Mouse (Mus musculus): ENCODE measurements at regions not wholly inside any gene's neighbourhood (a gene's known extent, or its start where the extent isn't known, plus 50 kb on each side); places are given as distances from the start of the nearest gene placed in this dataset.

DNA sequence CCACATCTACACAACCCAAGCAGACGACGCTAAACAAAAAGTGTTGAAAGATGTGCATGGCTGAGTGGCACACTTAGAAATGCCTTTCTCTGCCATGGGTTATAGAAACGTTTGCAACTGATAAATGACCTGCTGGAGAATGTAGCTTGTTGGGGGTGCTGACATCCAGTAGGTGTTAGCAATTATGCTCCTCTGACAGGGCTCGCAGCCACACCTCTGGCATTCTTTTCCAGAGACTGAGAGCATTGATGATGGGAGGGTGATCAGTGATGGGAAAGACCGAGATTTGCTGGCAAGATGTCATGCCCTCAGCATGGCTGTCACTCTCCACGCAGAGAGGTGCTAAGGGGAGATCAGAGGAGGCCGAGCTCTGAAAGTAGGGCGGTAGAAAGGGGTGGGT is 435.3 kb downstream of the Ttll7 start:
- TF ChIP-seq CTCF (IDR thresholded peaks at IDR 0.05; ENCODE audit: low read depth): no peak
- no peak for ATAC-seq (replicated peaks; ENCODE audit: low FRiP score, low read depth)
- Histone ChIP-seq H3K4me2 (ENCODE audit: low read length) (no peak overlapping the region), H3K27ac (no peak overlapping the region), H3K9ac (ENCODE audit: low read depth, low read length) (no peak overlapping the region), H3K4me3 (replicated peaks; ENCODE audit: low read depth, low read length) (no peak overlapping the region), H3K36me3 (ENCODE audit: insufficient read depth, low read length) (no peaks in the 10 kb centered on the region), H3K27me3 (ENCODE audit: insufficient read depth, low read length) (no peaks in the 10 kb centered on the region), H3K4me1 (replicated peaks; ENCODE audit: insufficient read depth, low read length) (no peaks in the 10 kb centered on the region), H3K9me3 (replicated peaks; ENCODE audit: low read length) (no peaks in the 10 kb centered on the region)
- 65% methylated on average over 8 of the region's 8 CpGs for WGBS
- DNase-seq (ENCODE audit: low spot score): no peak

DNA sequence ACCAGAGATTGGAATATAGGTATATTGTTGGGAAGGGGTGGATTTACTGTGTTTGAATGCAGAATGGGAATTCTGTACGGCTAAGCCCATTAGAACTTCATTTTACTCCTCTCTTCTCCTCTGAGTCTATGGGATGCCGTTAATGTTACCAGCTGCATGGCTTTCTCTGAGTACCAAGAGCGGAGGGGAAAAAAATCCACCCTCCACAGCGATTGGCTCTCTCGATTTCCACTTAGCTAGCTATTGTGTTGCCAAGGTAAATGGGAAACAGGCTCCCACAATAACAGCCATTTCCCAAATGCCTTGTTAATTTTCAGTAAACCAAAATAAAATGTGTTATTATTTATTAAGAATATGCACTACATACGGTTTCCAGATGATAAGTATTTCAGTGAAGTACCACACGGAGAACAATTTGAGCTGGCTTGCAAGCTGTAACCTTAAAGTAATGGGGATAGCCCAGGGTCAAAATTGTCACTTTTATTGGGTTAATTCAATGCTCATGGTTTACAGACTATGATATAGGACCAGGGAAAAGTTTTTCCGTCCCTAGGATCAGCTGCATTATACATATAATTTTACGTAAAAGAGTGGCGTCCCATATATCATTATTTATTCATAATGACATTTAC is 439.6 kb downstream of the Ttll7 start:
- H3K4me2 ChIP-seq (ENCODE audit: low read length): no peak overlapping the region
- no peak overlapping the region for H3K27ac ChIP-seq
- 90% methylated on average over 10 of the region's 10 CpGs for WGBS
- no peaks in the 10 kb centered on the region for H3K36me3 ChIP-seq (ENCODE audit: insufficient read depth, low read length)
- H3K9me3 ChIP-seq (replicated peaks; ENCODE audit: low read length): no peaks in the 10 kb centered on the region
- no peak overlapping the region for H3K9ac ChIP-seq (ENCODE audit: low read depth, low read length)
- H3K27me3 ChIP-seq (ENCODE audit: insufficient read depth, low read length): no peaks in the 10 kb centered on the region
- DNase-seq (ENCODE audit: low spot score) (no peak), ATAC-seq (replicated peaks; ENCODE audit: low FRiP score, low read depth) (no peak)
- no peak for TF ChIP-seq CTCF (IDR thresholded peaks at IDR 0.05; ENCODE audit: low read depth)
- no peaks in the 10 kb centered on the region for H3K4me1 ChIP-seq (replicated peaks; ENCODE audit: insufficient read depth, low read length)
- H3K4me3 ChIP-seq (replicated peaks; ENCODE audit: low read depth, low read length): no peak overlapping the region

DNA sequence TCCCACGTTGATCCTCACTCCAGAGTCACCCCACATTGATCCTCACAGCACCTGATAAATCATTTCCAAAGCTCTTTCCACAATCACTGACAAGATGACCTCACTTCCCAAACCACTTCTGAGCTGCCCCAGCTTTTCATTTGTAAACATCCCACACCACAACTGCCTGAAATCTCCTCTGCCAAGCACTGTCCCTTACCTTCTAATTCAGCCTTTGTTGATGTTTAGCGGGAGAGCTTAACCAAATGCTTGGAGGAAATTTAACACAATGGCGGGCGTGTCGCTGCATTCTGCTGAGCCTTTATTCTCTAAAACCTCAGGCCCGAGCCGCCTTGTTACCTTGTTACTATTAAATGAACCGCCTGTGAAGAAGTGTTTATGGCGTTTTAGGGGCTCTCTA is 445.9 kb downstream of the Ttll7 start:
- no peaks in the 10 kb centered on the region for H3K27me3 ChIP-seq (ENCODE audit: insufficient read depth, low read length)
- DNase-seq (ENCODE audit: low spot score): no peak
- H3K4me2 ChIP-seq (ENCODE audit: low read length): no peak overlapping the region
- WGBS: 21% methylated on average over 9 of the region's 9 CpGs
- H3K27ac ChIP-seq: no peak overlapping the region
- H3K9me3 ChIP-seq (replicated peaks; ENCODE audit: low read length): no peaks in the 10 kb centered on the region
- H3K4me1 ChIP-seq (replicated peaks; ENCODE audit: insufficient read depth, low read length): no peaks in the 10 kb centered on the region
- no peak overlapping the region for H3K9ac ChIP-seq (ENCODE audit: low read depth, low read length)
- H3K4me3 ChIP-seq (replicated peaks; ENCODE audit: low read depth, low read length): no peak overlapping the region
- no peaks in the 10 kb centered on the region for H3K36me3 ChIP-seq (ENCODE audit: insufficient read depth, low read length)
- no peak for ATAC-seq (replicated peaks; ENCODE audit: low FRiP score, low read depth)
- TF ChIP-seq CTCF (IDR thresholded peaks at IDR 0.05; ENCODE audit: low read depth): no peak

DNA sequence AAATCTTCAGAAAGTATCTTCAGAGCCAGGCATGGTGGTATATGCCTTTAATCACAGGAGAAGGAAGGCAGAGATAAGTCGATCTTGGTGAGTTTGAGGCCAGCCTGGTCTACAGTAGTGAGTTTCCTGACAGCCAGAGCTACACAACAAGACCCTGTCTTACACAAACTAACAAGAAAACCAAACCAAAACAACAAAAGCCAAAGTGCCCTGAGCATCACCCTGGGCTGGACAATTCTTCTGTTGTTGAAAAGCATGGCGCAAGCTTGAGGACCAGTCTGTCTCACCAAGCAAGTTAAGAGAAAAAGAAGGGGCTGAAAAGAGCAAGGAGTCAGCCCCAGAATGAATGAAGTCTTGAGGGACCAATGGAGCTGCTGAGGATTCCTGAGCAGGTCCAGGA is 473.4 kb downstream of the Ttll7 start:
- ATAC-seq (replicated peaks; ENCODE audit: low FRiP score, low read depth) (no peak), DNase-seq (ENCODE audit: low spot score) (no peak)
- WGBS: 96% methylated on average over 2 of the region's 2 CpGs
- H3K9ac ChIP-seq (ENCODE audit: low read depth, low read length): no peak overlapping the region
- no peak overlapping the region for H3K4me3 ChIP-seq (replicated peaks; ENCODE audit: low read depth, low read length)
- no peak for TF ChIP-seq CTCF (IDR thresholded peaks at IDR 0.05; ENCODE audit: low read depth)
- no peaks in the 10 kb centered on the region for H3K36me3 ChIP-seq (ENCODE audit: insufficient read depth, low read length)
- no peak overlapping the region for H3K4me2 ChIP-seq (ENCODE audit: low read length)
- no peaks in the 10 kb centered on the region for H3K9me3 ChIP-seq (replicated peaks; ENCODE audit: low read length)
- H3K4me1 ChIP-seq (replicated peaks; ENCODE audit: insufficient read depth, low read length): no peaks in the 10 kb centered on the region
- H3K27ac ChIP-seq: no peak overlapping the region
- no peaks in the 10 kb centered on the region for H3K27me3 ChIP-seq (ENCODE audit: insufficient read depth, low read length)

DNA sequence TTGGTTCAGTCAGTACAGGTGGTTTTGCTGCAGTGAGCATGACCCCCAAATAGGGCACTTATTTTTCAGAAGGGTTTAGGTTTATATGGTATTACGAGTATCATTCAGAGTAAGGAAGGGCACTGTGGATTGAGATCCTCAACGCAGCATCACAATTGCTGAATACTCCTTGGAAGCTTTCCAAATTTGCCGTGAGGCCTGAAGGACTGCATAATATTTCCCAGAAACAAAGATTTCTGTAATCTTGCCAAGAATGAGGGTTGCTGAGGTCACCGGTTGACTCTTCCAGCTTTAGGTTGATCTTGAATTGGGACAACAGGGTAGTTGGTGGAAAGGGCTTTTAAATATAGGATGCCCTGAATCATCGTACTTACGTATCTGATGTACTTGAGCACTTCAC is 482.1 kb downstream of the Ttll7 start:
- no peak overlapping the region for H3K4me3 ChIP-seq (replicated peaks; ENCODE audit: low read depth, low read length)
- no peaks in the 10 kb centered on the region for H3K4me1 ChIP-seq (replicated peaks; ENCODE audit: insufficient read depth, low read length)
- H3K27ac ChIP-seq: no peak overlapping the region
- H3K36me3 ChIP-seq (ENCODE audit: insufficient read depth, low read length): no peaks in the 10 kb centered on the region
- no peak overlapping the region for H3K9ac ChIP-seq (ENCODE audit: low read depth, low read length)
- DNase-seq (ENCODE audit: low spot score) (no peak), ATAC-seq (replicated peaks; ENCODE audit: low FRiP score, low read depth) (no peak)
- WGBS: 86% methylated on average over 6 of the region's 6 CpGs
- no peaks in the 10 kb centered on the region for H3K9me3 ChIP-seq (replicated peaks; ENCODE audit: low read length)
- no peaks in the 10 kb centered on the region for H3K27me3 ChIP-seq (ENCODE audit: insufficient read depth, low read length)
- no peak for TF ChIP-seq CTCF (IDR thresholded peaks at IDR 0.05; ENCODE audit: low read depth)
- H3K4me2 ChIP-seq (ENCODE audit: low read length): no peak overlapping the region

DNA sequence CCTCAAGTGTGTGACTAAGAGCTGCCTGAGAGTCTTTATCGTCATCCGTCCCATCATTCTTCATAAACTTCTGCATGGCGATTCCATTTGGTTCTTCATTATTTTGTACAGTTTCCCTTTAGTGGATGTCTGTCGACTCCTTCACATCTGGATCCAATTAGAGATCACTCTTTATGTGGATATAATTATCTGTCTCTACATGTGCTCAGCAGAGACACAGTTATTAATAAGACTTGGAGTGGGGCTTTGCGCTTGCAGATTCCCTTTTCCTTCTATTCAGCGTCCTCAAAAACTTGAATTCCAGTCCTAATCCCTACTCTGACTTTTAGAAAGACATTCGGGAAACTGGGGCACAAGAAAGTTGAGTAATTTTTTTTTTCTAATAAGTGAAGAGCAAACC is 483.1 kb downstream of the Ttll7 start:
- Histone ChIP-seq H3K9ac (ENCODE audit: low read depth, low read length) (no peak overlapping the region), H3K27ac (no peak overlapping the region), H3K4me2 (ENCODE audit: low read length) (no peak overlapping the region), H3K4me1 (replicated peaks; ENCODE audit: insufficient read depth, low read length) (no peaks in the 10 kb centered on the region), H3K27me3 (ENCODE audit: insufficient read depth, low read length) (no peaks in the 10 kb centered on the region), H3K4me3 (replicated peaks; ENCODE audit: low read depth, low read length) (no peak overlapping the region), H3K36me3 (ENCODE audit: insufficient read depth, low read length) (no peaks in the 10 kb centered on the region), H3K9me3 (replicated peaks; ENCODE audit: low read length) (no peaks in the 10 kb centered on the region)
- TF ChIP-seq CTCF (IDR thresholded peaks at IDR 0.05; ENCODE audit: low read depth): no peak
- DNase-seq (ENCODE audit: low spot score) (no peak), ATAC-seq (replicated peaks; ENCODE audit: low FRiP score, low read depth) (no peak)
- 81% methylated on average over 7 of the region's 7 CpGs for WGBS

DNA sequence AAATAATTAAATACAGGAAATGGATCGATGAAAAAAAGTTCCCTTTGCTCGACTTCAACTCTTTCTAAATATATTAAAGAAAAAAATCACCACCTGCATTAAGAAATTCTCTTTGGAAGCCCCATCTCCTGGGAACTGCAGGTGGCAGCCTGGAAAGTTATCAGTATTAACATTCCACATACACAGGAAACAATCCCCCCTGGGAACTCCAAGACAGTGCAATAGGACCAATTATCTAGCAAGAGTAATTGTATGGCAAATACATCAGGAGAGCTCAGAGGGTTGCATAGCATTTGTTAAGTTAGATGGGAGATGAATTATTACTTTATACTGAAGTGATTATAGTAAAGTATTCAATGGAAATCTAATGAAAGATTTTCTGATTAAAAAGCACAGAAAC is 487.3 kb downstream of the Ttll7 start:
- ATAC-seq (replicated peaks; ENCODE audit: low FRiP score, low read depth) (no peak), DNase-seq (ENCODE audit: low spot score) (no peak)
- Histone ChIP-seq H3K4me1 (replicated peaks; ENCODE audit: insufficient read depth, low read length) (no peaks in the 10 kb centered on the region), H3K4me2 (ENCODE audit: low read length) (no peak overlapping the region), H3K4me3 (replicated peaks; ENCODE audit: low read depth, low read length) (no peak overlapping the region), H3K9ac (ENCODE audit: low read depth, low read length) (no peak overlapping the region), H3K27ac (no peak overlapping the region), H3K9me3 (replicated peaks; ENCODE audit: low read length) (no peaks in the 10 kb centered on the region), H3K27me3 (ENCODE audit: insufficient read depth, low read length) (no peaks in the 10 kb centered on the region), H3K36me3 (ENCODE audit: insufficient read depth, low read length) (no peaks in the 10 kb centered on the region)
- WGBS: 52% methylated on average over 2 of the region's 2 CpGs
- TF ChIP-seq CTCF (IDR thresholded peaks at IDR 0.05; ENCODE audit: low read depth): no peak
